Mouse (Mus musculus) adipose tissue, adult 10 weeks (tissue): Measurements from ENCODE around the gene Dnase1l1. TPM values are rescaled to one million over a fixed set of nuclear protein-coding genes. Genes with fewer than 3 reads are reported as not detected.

ENCODE experiments used
- polyA plus RNA-seq: library from polyadenylated mRNA; stranded (reverse); fragments of 350-450 nt; fragmentation: Illumina TruSeq; extraction: RNeasy Lipid Tissue Mini Kit (QIAGEN cat#74804); gene quantifications from one replicate; pipeline ENCODE4 v1.2.3, GENCODE M21; 2014; ENCODE audit warnings: low read depth, low replicate concordance

Gene Dnase1l1
- 27.2 TPM for polyA plus RNA-seq

GRCm38 (mm10) chrX:74281732-74282394, at the start of gene Dnase1l1, which contains the start of gene Taz:
Gene Dnase1l1, minus strand, starts transcription at chrX:74282337.
Gene Taz, plus strand, starts transcription at chrX:74281912.

GRCm38 (mm10) chrX:74328725-74329161, 46.6 kb upstream of the Dnase1l1 start, which contains the start of gene Plxna3:
Gene Plxna3, plus strand, starts transcription at chrX:74329066.

GRCm38 (mm10) chrX:74312540-74313464, 30.7 kb upstream of the Dnase1l1 start, which contains the start of gene Fam50a:
Gene Fam50a, plus strand, starts transcription at chrX:74313033.

GRCm38 (mm10) chrX:74304867-74305700, 22.9 kb upstream of the Dnase1l1 start, which contains the start of gene Gdi1:
Gene Gdi1, plus strand, starts transcription at chrX:74304998.

GRCm38 (mm10) chrX:74296538-74297448, 14.7 kb upstream of the Dnase1l1 start, which contains the start of gene Atp6ap1:
Gene Atp6ap1, plus strand, starts transcription at chrX:74297097.

GRCm38 (mm10) chrX:74270062-74270901, 11.9 kb downstream of the Dnase1l1 start, which contains the start of gene Rpl10:
Gene Rpl10, plus strand, starts transcription at chrX:74270812.

GRCm38 (mm10) chrX:74254153-74254887, 27.8 kb downstream of the Dnase1l1 start, which contains the start of gene Emd:
Gene Emd, plus strand, starts transcription at chrX:74254687.

GRCm38 (mm10) chrX:74249615-74250014, 32.5 kb downstream of the Dnase1l1 start, which contains the start of gene Flna:
Gene Flna, minus strand, starts transcription at chrX:74249820.

Other genes with a start within 250 kb of the Dnase1l1 start
- 1.7 TPM for gene Opn1mw, start 154.9 kb downstream of the Dnase1l1 start, polyA plus RNA-seq
- gene Mecp2, start 147.0 kb downstream of the Dnase1l1 start, polyA plus RNA-seq, result 25.6 TPM
- not detected for gene Tex28, start 114.5 kb downstream of the Dnase1l1 start, polyA plus RNA-seq
- 0.27 TPM for gene Tktl1, start 105.1 kb downstream of the Dnase1l1 start, polyA plus RNA-seq
- gene Flna, start 32.5 kb downstream of the Dnase1l1 start, polyA plus RNA-seq, result 382 TPM
- 49.6 TPM for gene Emd, start 27.6 kb downstream of the Dnase1l1 start, polyA plus RNA-seq
- gene Rpl10, start 11.5 kb downstream of the Dnase1l1 start, polyA plus RNA-seq, result 3,160 TPM
- gene Taz, start 425 bp downstream of the Dnase1l1 start, polyA plus RNA-seq, result 118 TPM
- gene Atp6ap1, start 14.8 kb upstream of the Dnase1l1 start, polyA plus RNA-seq, result 237 TPM
- 107 TPM for gene Gdi1, start 22.7 kb upstream of the Dnase1l1 start, polyA plus RNA-seq
- gene Fam50a, start 30.7 kb upstream of the Dnase1l1 start, polyA plus RNA-seq, result 50.9 TPM
- gene Plxna3, start 46.7 kb upstream of the Dnase1l1 start, polyA plus RNA-seq, result 12.9 TPM
- 60.9 TPM for gene Lage3, start 71.3 kb upstream of the Dnase1l1 start, polyA plus RNA-seq
- 43.7 TPM for gene Ubl4a, start 90.9 kb upstream of the Dnase1l1 start, polyA plus RNA-seq
- gene Slc10a3, start 91.0 kb upstream of the Dnase1l1 start, polyA plus RNA-seq, result 17.9 TPM
- 55.2 TPM for gene Fam3a, start 110.9 kb upstream of the Dnase1l1 start, polyA plus RNA-seq
- 23.3 TPM for gene Ikbkg, start 111.0 kb upstream of the Dnase1l1 start, polyA plus RNA-seq
- 165 TPM for gene G6pdx, start 146.9 kb upstream of the Dnase1l1 start, polyA plus RNA-seq
- gene Gm6880, start 199.1 kb upstream of the Dnase1l1 start, polyA plus RNA-seq, result not detected